Mouse (Mus musculus): Measurements from ENCODE around the gene Gm10282.
A peak's percentile ranks its signal among the peaks of the same experiment; 100 is the strongest.

Gene Gm10282

DNA sequence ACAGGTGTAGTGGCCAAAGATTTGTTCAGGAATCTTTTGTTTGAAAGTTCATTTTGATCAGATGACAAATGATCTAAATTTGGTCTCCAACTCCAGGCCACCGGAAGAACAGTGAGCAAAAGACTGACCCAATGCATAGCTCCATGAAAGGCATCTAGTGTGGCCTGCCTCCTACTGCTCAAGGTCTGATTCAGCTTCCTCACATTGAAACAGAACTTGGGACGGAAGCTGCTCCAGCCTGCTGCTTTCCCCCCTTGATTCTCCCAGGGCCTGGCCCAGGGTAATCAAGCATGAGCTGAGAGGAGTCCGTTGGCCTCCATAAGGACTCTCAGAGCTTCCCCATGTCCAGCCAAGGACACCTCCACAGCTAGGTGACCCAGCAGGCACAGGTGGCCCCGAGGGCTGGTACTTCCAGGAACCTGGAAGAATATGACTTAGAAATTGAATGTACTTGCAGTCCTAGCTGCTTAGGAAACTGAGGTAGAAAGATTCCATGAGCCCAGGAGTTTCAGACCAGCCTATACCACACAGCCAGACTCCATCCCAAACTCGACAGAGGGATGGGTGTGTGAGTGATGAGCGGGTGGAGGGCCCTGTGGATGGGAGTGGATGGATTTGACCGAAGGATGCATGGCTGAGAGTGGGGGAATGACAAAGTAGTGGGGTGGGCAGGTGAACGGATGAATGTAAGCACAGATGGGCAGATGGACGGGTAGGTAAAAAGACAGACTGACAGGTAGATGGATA, 4.2 kb downstream of the Gm10282 start:
- DNase-seq (ENCODE audit: low spot score in 2 of 2) = no peak

DNA sequence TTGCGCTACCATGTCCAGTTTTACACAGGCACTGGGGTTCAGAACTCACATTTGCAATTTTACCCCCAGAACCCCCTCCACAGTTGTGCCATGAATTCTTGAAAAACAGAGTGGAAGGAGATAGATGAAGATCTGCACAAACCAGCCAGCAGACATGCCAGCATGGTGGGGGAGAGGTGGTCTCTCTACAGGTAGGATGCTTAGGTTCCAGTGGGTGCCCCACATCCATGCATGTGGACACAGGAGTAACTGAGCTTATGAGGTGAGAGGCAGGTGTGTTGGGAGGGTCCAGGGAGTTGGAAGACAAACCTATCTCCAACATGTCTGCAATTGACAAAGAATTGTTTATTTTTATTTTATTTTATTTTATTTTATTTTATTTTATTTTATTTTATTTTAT, 6.1 kb downstream of the Gm10282 start:
- no peak for DNase-seq (ENCODE audit: low spot score in 2 of 2)

DNA sequence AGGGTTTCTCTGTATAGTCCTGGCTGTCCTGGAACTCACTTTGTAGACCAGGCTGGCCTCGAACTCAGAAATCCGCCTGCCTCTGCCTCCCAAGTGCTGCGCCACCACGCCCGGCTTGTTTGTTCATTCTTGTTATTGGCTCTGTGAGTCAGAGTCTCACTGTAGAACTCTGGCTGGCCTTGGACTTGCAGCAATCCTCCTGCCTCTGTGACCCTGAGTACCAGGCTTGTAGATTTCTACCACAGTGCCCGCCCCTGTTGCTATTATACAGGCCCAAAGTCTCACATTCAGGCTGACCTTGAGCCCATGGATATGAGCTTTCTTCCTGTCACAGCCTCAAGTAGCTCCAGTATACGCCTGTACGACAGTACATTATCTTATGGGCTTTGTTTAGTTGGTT, 8.5 kb downstream of the Gm10282 start:
- no peak for DNase-seq (ENCODE audit: low spot score in 2 of 2)

DNA sequence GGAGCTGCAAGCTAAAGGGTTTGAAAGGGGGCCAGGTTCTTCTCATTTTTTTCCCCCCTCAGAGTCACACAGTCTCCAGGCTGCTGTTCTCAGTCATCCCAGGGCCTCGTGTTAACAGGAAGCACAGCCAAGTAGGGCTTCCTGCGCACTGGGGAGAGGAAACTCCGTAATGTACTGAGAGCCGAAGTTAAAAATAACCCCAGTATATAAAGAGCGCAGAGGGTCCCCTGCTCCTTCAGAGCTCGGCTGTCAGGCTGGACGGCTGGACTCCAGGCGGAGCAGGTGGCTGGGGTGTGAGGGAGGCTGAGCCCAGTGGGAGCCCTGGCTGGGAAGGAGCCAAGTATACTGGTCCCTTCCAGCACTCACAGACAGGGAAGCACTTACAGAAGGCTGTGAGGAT, 9.4 kb downstream of the Gm10282 start:
- peak; percentile 57 to 65 for DNase-seq (ENCODE audit: low spot score in 2 of 2)

DNA sequence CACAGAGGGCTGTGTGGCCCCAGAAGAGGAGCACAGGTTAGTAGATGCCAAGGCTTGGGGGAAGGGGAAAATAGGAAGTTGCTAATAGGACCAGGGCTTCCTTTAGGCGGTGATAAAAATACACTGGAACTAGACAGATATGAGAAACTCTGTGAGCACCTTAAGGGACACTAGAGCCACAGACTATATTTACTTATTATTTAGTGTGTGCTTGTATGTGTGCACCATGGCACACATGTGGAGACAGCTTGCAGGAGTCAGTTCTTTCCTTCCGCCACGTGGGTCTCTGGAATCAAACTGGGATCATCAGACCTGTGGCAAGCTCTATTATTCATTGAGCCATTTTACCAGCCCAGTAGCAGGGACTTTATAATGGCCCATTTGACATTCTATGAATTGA, 9.9 kb downstream of the Gm10282 start:
- DNase-seq (ENCODE audit: low spot score in 2 of 2) = no peak

DNA sequence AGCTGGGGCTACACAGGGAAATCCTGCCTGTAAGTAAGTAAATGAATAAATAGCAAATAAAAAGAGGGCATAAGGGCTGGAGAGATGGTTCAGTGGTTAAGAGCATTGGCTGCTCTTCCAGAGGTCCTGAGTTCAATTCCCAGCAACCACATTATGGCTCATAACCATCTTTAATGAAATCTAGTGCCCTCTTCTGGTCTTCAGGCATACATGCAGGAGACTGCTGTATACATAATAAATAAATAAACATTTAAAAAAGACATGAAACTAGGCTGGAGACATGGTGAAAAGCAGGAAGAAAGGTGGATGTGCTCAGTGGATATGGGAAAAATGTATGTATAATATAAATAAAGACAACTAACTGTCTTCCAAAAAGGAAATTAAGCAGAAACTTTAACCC, 11.8 kb downstream of the Gm10282 start:
- no peak for DNase-seq (ENCODE audit: low spot score in 2 of 2)

DNA sequence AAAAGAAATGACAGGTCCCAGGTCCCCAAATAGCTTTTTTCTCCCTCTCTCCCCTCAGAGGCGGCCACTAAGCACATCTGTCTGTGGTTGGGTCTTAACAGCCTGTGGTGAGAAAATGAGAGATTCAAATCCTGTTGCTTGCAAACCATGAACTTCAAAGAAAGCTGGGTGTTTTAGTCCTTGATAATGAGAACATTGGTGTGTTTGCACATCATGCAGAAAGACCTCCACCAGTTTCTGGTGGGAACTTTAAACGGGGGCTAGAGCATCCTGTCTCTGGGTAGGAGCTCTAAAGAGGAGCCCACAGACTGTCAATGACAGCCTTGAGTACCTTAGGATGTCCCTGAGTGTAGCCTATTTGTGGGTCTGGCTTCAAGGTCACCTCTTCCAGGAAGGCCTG, 14.0 kb downstream of the Gm10282 start:
- DNase-seq (ENCODE audit: low spot score in 2 of 2) = no peak

DNA sequence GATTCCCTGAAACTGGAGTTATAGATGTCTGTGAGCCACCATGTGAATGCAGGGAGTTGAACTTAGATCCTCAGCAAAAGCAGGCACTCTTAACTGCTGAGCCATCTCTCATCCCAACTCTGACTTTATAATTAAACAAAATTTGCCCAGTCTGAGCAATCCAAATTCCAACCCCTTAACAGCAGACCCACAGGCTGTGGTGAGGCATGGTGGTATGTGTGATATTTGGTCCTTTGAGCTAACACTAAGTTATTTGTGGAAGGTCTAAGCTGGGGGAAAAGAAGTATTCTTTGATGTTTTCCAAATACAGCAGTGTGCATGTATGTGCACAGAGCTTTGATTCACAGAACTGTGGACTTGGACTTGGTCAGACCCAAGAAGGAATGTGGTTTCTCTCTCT, 16.0 kb downstream of the Gm10282 start:
- DNase-seq (ENCODE audit: low spot score in 2 of 2) = no peak

DNA sequence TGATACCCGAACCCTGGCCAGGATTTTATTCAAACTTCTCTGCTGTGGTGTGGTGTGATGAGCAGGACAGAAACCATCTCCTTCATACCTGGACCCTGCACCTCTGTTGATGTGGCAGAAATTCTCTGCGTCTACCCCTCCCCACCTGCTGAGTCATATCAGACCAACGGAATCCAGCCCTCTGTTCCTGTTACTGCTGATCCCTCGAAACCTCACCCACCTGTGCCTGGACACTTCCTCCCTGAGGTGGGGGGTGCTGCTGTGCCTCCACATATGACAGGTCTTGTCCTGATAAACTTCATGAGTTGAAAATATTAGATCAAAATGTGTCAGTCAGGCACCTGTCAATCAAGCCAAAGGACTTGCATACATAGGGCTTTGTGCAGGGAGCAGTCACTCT, 19.8 kb downstream of the Gm10282 start:
- no peak for DNase-seq (ENCODE audit: low spot score in 2 of 2)

DNA sequence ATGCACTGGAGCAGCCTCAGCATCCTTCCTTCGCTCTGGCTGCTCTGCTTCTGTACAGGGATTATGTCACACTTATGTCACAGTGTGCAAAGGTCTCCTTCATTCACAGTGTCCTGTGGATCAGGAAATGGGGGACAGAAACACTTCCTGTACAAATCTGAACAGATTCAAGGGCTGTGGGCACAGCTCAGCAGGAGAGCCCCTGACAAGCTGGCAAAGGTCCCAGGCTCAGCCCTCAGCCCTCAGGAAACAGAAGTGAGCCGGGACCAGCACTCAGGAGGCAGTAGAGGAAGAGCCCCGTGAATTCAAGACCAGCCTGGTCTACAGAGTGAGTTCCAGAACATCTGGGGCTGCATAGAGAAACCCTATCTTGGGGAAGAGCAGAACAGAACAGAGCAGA, 23.4 kb downstream of the Gm10282 start:
- DNase-seq (ENCODE audit: low spot score in 2 of 2) = no peak

DNA sequence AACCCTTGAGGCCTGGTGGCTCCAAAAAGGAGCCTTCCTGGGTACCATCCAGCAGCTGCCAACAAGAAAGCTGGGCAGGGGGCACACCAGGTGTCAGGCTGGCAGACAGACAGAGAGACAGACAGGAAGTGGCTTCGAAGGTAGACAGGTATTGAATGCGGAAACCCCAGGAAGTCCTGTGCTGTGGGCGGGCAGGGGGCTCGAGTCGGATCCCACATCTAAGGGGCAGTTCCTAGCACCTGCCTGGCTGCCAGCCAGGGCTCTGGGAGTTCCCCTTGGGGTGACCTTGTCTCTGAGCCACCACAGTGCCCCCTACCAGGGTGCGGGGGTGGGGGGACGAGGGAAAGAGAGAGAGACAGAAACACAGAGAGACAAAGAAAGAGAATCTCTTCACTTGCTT, 25.9 kb downstream of the Gm10282 start:
- DNase-seq (ENCODE audit: low spot score in 2 of 2) = no peak

DNA sequence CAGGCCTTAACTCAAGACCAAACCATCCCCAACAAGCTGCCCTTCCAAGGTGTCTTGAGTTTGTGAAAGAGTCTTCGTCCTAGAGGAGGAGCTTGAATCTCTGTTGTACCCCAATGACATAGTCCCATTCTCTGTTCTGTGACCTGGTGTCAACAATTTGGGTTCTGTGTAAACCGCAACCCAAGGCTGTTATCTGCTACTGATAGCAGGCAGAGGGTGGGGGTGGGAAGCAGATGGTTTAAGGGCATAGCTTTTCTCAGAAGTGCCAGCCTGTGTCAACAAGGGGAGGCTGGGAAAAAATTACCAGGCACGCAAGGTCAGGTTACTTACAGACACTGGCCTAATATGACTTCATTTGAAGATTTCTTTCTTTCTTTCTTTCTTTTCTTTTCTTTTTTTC, 27.8 kb downstream of the Gm10282 start:
- no peak for DNase-seq (ENCODE audit: low spot score in 2 of 2)

DNA sequence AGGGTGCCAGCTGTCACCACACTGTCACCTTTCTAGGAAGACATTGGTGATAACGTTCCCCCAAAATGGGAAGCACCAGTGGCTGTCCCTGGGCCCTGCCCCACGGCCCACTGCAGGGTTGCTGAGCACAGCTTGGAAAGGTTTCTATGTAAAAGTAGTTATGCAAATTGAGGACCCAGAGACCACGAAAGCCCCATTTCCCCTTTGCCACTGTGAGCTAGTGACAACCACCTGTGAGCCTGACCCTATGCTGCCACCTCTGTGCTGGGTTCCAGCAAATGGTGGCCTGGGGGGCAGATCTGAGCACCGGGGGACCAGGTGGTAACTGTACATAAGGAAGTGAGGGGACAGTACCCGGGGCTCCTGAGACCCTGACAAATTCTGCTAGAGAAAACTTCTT, 31.3 kb downstream of the Gm10282 start:
- DNase-seq (ENCODE audit: low spot score in 2 of 2) = no peak

DNA sequence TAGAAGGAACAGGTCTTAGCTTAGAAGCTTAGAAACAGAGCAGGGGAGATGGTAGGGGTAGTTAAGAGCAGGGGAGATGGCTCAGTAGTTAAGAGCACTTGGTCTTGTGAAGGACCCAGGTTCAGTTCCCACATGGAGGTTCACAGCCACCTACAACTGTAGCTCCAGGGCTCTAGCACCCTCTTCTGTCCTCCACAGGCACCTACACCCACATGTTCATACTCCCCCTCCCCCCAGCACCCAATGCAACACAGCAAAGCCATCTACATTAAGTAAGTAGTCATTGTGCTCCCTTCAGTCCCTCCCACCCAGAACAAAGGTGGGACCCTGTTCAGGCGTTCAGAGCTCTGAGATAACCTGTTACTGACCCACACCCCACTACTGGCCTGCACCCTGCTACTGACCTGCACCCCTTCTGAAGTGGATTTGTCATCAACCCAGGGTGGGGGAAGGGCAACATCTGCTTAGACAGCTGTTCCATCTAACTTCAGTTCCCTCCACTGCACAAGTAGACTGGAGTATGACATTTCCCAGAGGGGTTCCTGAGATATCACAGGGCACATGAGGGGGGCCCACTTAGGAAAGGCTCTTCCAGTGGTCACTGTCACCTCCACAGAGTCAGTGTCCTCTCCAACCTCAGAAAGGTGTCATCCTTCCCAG, 31.8 kb downstream of the Gm10282 start:
- DNase-seq (ENCODE audit: low spot score in 2 of 2) = no peak

DNA sequence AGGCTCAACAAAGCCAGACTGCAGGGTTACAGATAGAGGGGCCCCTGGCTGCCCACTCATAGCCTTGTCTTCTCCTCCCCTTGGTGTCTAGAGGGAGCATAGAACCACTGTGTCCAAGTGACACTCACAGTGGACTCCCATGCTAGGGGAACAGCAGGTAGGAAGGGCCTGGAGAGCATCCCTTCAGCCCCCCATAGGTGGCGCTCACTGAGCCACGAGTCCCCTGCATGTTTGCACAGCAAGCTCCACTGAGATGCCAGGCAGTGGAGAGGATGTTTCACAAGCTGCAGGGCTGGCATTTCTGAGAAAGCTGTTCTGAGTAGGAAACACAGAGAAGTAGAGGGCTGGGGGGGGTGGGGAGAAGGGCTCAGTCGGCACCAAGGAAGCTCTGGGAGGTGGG, 32.7 kb downstream of the Gm10282 start:
- DNase-seq (ENCODE audit: low spot score in 2 of 2) = peak; percentile 32 to 34

DNA sequence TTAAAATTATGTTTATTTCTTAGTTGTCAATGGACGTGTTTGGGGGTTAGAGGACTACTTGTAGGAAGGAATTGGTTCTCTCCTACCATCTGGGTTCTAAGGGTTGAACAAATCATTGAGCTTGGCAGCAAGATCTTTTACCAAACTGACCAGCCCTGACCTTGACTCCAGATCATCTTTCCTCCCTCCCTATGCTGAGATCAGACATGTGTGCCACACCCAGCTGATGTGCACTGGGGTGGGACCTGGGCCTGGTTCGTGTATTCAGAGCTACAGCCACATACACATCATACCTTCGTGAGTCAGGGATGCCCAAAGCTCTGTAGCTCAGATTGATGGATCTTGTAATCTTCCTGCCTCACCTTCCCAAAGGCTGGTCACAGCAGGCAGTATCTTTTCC, 33.4 kb downstream of the Gm10282 start:
- DNase-seq (ENCODE audit: low spot score in 2 of 2) = no peak

DNA sequence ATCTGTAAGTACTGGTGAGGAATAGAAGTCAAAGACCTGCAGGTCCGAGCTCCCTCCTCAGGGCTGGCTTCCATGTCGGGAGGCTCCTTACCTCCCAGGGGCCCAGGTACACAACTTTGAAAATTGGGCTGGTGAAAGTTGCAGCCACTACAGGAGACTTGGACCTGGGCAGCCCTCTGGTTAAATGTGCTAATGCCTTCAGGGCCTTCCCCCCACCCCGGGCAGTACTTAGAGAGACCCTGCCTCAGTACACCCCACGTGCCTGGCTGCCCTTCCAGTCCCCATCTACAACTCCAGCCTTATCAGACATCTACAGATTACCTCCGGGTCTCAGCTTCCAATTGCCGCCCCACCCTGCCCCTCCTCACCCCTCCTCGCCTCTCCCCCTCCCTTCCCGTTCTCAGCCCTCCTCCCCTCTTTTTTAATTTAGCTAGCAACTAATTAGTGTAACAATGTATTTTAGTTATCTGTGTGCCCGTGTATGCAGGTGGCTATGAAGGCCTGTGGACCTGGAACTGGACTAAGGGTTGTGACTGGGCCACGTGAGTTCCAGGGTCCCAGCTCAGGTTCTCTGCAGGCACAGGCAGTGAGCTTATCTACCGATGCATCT, 33.9 kb downstream of the Gm10282 start:
- no peak for DNase-seq (ENCODE audit: low spot score in 2 of 2)

DNA sequence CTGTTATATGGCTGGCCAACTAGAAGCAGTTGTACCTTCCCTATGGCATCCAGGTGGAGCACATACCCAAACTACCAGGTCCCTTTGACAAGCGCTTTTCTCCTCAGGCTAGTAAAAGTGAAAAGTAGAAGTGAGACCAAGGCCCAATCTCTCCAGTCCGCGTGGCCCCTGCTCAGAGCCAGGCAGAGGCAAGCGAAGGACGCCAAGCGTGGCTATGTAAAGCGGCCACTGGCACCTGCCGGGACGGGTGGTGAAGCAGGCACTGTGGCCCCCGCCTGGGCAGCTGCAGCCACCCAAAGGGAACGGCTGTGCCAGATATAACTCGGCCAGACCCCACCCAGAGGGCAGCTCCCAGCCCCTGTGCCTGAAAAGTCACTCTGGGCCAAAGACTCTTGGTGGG, 34.5 kb downstream of the Gm10282 start:
- no peak for DNase-seq (ENCODE audit: low spot score in 2 of 2)

DNA sequence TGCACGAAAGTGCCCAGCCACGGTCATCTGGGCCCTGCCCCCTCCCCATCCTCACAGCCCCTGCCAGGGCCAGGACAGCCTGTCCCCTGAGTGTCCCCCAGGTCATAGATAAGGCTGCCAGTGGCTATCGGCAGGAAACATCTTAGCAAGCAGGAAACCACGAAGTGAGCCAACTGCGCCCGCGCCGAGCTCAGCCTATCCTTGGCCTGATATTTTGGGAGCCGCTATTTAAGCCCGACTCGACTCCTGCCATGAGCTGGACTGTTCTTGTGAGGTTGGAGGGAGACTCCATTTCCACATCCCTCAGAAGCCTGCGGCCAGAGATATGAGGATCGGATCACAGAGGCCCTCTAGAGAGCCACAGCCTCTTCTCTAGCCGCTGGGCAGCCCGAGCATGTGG, 36.7 kb downstream of the Gm10282 start:
- peak in 1 of 2 experiments; percentile 39 for DNase-seq (ENCODE audit: low spot score in 2 of 2)

DNA sequence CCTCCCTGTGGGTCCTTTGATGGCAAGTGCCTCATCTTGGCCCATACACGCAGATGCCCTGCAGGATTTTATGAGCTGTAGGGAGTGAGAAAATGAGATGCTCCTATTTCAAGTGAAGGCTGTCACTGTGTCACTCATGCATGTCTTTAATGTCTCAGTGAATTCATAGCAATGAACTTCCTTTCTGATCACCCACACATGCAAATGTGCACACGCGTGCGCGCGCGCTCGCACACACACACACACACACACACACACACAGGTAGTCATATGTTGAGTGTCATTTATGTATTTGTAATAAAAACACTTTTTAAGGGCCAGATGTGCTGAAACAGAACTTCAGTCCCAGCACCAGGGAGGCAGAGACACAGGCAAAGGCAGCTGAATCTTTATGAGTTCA, 38.0 kb downstream of the Gm10282 start:
- DNase-seq (ENCODE audit: low spot score in 2 of 2) = no peak

DNA sequence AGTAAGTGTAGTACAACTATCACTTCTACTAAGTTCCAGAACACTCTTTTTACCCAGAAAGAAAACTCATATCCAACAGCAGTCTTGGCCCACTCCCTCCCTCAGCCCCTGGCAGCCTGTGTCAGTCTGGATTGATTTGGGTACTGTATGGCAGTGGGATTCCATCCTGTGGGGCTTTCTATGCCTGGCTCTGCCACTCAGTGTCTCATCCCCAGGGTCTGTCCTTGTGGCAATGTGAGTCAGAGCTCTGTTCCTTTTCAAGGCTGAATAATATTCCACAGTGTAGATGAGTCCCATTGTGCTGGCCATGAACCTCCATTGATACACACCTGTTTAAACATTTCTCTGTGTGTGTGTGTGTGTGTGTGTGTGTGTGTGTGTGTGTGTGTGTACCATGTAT, 38.4 kb downstream of the Gm10282 start:
- DNase-seq (ENCODE audit: low spot score in 2 of 2) = no peak

DNA sequence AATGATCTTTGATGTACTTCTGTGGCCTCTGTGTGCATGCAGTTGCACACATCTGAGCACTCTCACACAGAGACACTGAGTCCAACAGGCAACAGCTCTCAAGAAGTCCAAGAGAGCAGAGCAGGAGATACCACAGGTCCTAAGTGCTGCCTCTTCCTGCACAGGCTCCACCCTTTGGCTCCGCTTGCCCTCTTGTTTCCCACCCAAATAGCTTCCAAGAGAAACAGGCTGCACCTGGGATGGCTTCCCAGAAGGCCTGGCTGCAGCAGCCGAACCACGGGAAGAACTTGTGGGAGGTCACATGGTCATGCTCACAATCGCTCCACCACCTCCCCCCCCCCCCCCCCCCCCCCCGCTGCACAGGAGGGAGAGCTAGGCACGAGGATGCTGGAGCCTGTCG, 39.7 kb downstream of the Gm10282 start:
- DNase-seq (ENCODE audit: low spot score in 2 of 2) = no peak

DNA sequence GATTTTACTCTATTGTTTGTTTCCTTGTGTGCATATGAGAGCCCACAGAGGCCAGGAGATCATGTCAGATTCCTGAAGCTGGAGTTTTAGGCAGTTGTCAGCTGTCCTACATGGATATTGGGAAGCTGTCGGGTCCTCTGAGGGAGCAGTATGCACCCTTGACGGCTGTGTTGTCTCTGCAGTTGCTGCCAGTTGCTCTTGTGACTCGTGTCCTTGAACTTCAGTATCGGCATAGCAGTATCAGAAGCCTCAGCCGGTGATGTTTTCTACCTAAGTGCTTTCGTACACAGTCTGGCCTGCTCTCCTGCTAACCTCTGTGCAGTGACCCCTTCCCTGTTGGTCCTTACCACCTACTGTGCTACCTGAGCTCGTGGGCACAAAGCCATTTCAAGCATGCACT, 41.6 kb downstream of the Gm10282 start:
- DNase-seq (ENCODE audit: low spot score in 2 of 2) = no peak
